Mouse (Mus musculus): ENCODE results near the gene Gfap.

Gene Gfap

DNA sequence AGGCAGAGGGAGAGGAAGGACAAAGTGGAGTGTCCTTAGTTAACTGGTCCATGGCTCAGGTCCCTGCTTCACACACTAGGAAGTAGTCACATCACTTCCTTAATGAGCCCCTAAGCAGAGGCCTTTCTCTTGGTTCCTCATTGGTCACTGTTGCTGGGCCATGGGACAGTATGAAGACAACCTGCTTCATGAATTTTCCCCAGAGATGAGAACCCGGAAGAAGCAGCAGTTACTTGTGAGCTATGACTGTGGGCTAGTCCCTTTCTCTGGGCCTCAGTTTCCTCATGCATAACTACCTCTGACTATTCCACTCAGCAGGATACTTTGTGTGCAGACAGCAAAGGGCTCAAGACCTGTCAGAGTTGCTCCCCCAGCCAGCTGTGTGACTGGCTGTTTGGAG lies 63.3 kb downstream of the Gfap start:
- DNase-seq (ENCODE audit: extremely low spot score, low spot score) = no peak
